Mouse (Mus musculus): Measurements from ENCODE around the gene Frg2f1.

DNA sequence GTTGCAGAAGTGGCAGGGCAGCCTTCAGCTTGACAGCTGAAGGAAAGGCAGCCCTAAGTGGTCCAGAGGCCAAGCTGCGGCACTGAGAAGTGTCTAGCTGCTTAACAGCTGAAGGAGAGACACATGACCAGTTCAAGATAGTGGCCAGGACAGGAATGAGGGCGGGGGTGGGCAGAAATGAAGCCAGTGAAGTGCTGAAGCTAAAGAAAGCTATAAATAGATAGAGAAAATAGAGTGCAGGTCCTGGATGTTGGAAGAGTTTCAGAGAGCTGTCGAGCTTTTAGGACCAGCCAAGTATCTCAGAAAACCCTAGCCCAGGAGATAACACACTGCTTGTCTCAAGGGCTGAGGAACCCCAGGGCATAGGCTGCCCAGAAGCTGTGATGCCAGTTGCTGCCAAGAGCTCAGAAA lies 26.6 kb downstream of the Frg2f1 start:
- no peak for TF ChIP-seq POLR2A (IDR thresholded peaks at IDR 0.05; ENCODE audit: extremely low read depth, insufficient read depth, low read length)
- TF ChIP-seq CTCF (IDR thresholded peaks at IDR 0.05; ENCODE audit: extremely low read depth, insufficient read depth, low read length), result no peak
